Mouse (Mus musculus) embryonic facial prominence, embryonic 15.5 days (tissue): Measurements from ENCODE around the gene Itfg1. TPM values are rescaled to one million over a fixed set of nuclear protein-coding genes. Genes with fewer than 3 reads are reported as not detected.
A peak's percentile ranks its signal among the peaks of the same experiment; 100 is the strongest.
"Not testable (repeated sequence)": the region's sequence is repeated elsewhere in the genome, so short reads cannot be mapped to it uniquely, and the experiment has no call there.

Source experiments
- ATAC-seq: fragments of 200-750 bp; cut with Nextera tagmentation; 2 replicates; pipeline ENCODE4 v1.8.0; 2017; ENCODE audit warnings: low read depth, moderate TSS enrichment; ENCODE audit not compliant: insufficient number of reproducible peaks, low FRiP score, low TSS enrichment
- H3K27ac ChIP-seq: fragments of 300-500 bp; sonication (generic); replicated peaks from 2 replicates; pipeline ENCODE4 v1.5.1; 2015; ENCODE audit warnings: mild to moderate bottlenecking, inconsistent platforms
- H3K27me3 ChIP-seq: fragments of 300-500 bp; sonication (generic); 2 replicates; pipeline ENCODE4 v1.6.1; 2015; ENCODE audit warnings: inconsistent platforms
- H3K36me3 ChIP-seq: fragments of 300-500 bp; sonication (generic); 2 replicates; pipeline ENCODE4 v1.6.1; 2015; ENCODE audit warnings: mild to moderate bottlenecking, inconsistent platforms
- H3K4me1 ChIP-seq: fragments of 300-500 bp; sonication (generic); 2 replicates; pipeline ENCODE4 v1.6.1; 2015; ENCODE audit warnings: inconsistent platforms
- H3K4me2 ChIP-seq: fragments of 300-500 bp; sonication (generic); replicated peaks from 2 replicates; pipeline ENCODE4 v1.6.1; 2015; ENCODE audit warnings: mild to moderate bottlenecking, inconsistent platforms
- H3K4me3 ChIP-seq: fragments of 300-500 bp; sonication (generic); replicated peaks from 2 replicates; pipeline ENCODE4 v1.5.1; 2015; ENCODE audit warnings: mild to moderate bottlenecking, inconsistent platforms
- H3K9ac ChIP-seq: fragments of 300-500 bp; sonication (generic); 2 replicates; pipeline ENCODE4 v1.6.1; 2015; ENCODE audit warnings: inconsistent platforms
- H3K9me3 ChIP-seq: fragments of 300-500 bp; sonication (generic); replicated peaks from 2 replicates; pipeline ENCODE4 v1.6.1; 2016; ENCODE audit warnings: inconsistent platforms
- whole genome bisulfite sequencing: fragments of 180-500 bp; shearing (Covaris S2); methylation state at CpG from one replicate; pipeline ENCODE4 v1.1.7; 2015; 5-methylcytosine and 5-hydroxymethylcytosine counted together
- polyA plus RNA-seq: library from polyadenylated mRNA; unstranded; fragments of >200 nt; fragmentation: Nextera tagmentation; extraction: Ambion mirVana; gene quantifications from 2 replicates; pipeline ENCODE4 v1.2.1, GENCODE M21; 2015

Gene Itfg1
- polyA plus RNA-seq = 68.3 and 71.0 TPM in 2 replicates

DNA sequence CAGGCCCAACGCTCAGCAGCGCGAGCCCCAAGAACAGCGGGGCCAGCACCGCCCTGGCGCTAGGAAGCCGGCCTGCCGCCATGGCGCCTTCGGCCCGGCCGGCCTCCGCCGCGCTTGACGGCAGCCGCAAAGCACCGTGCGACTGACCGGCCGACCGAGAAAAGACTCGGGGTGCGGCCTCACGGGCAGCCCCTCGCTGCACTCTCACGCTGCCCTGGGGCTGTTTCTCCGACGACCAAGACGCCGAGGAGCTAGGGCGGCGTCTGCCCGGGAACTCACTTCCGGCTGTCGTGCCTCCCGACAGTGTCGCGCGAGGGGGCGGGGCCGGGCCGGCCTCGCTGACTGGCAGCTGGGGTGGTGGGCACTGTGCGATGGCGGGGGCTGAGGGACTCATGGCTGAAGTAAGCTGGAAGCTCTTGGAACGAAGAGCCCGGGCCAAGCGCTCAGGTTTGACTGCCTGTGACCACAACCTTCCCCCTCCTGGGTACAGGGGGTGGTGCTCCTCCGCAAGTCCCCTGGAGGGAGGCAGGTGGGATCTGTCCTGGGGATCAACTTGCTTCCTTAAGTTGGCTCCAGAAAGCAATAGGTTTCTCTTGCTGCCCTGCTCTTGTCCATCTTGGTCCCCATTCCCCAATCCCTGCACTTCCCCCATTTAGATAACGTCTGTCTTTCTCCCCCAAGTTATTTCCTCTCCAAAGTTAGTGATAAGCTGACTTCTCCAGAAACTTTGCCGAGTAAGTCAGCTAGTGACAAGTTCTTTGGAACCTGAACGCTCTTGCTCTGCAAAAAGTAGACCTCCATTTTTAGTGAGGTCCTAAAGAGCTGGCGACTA lies at the start of gene Itfg1, which contains the start of gene Phkb:
Gene Itfg1, minus strand, starts transcription at position 265 of the 832 bp plus-strand sequence.
Gene Phkb, plus strand, starts transcription at position 303 of the 832 bp plus-strand sequence.
- peak within 1 kb of the TSS; percentile 94 for H3K27ac ChIP-seq
- no peaks in the 10 kb centered on the region for H3K27me3 ChIP-seq
- peaks cover 12% of the 10 kb centered on the region for H3K4me1 ChIP-seq
- H3K4me3 ChIP-seq = peak within 1 kb of the TSS; percentile 77
- ATAC-seq = peak; percentile 96
- H3K36me3 ChIP-seq = peaks cover 6% of the 10 kb centered on the region; the same call in 1 of the 2 replicates
- no peaks in the 10 kb centered on the region for H3K9me3 ChIP-seq
- H3K9ac ChIP-seq = peak within 1 kb of the TSS; percentile 56
- H3K4me2 ChIP-seq = peak within 1 kb of the TSS; percentile 73
- WGBS = under 1% methylated on average over 54 of the region's 54 CpGs

DNA sequence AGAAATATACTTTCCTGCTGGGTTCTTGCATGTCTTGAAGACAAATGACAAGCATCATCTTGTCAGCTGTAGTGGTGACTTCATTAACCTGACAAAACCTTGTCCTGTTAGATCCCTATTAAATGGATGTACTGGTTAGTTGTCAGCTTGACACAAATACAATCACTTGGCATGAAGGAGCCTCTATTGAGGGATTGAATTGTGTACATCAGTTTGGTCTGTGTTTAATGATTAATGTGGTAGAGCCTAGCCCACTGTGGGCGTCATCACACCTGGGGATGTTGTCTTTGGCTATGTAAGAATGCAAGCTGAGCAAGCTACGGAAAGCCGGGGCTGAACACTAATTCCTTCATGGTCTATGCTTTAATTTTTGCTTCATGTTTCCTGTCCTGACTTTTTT lies 44.1 kb upstream of the Itfg1 start:
- no peak for ATAC-seq
- WGBS = 86% methylated on average over 3 of the region's 3 CpGs

GRCm38 (mm10) chr8:85879624-85880023 lies 38.9 kb upstream of the Itfg1 start:
- WGBS = 92% methylated on average over 7 of the region's 7 CpGs
- Histone ChIP-seq H3K27me3 (no peaks in the 10 kb centered on the region), H3K9ac (no peak overlapping the region)

More for the DNA sequence above, 44.1 kb upstream of the Itfg1 start:
- Histone ChIP-seq H3K27me3 (no peaks in the 10 kb centered on the region), H3K4me1 (no peaks in the 10 kb centered on the region), H3K4me3 (no peak overlapping the region), H3K9me3 (no peaks in the 10 kb centered on the region), H3K27ac (no peak overlapping the region), H3K36me3 (peaks cover 22% of the 10 kb centered on the region), H3K9ac (no peak overlapping the region), H3K4me2 (no peak overlapping the region)

GRCm38 (mm10) chr8:85877976-85878375 lies 37.3 kb upstream of the Itfg1 start:
- Histone ChIP-seq H3K4me3 (no peak overlapping the region), H3K36me3 (peaks cover 21% of the 10 kb centered on the region), H3K9me3 (no peaks in the 10 kb centered on the region), H3K27ac (no peak overlapping the region), H3K27me3 (no peaks in the 10 kb centered on the region), H3K4me1 (no peaks in the 10 kb centered on the region), H3K9ac (no peak overlapping the region), H3K4me2 (no peak overlapping the region)
- WGBS = 88% methylated on average over 8 of the region's 8 CpGs
- ATAC-seq = no peak

More at GRCm38 (mm10) chr8:85879624-85880023, 38.9 kb upstream of the Itfg1 start:
- Histone ChIP-seq H3K4me3 (no peak overlapping the region), H3K4me2 (no peak overlapping the region), H3K36me3 (peaks cover 21% of the 10 kb centered on the region), H3K4me1 (no peaks in the 10 kb centered on the region), H3K27ac (no peak overlapping the region), H3K9me3 (no peaks in the 10 kb centered on the region)
- no peak for ATAC-seq

- H3K4me3 ChIP-seq = no peak overlapping the region
- H3K9ac ChIP-seq = no peak overlapping the region
- no peaks in the 10 kb centered on the region for H3K9me3 ChIP-seq
- H3K4me2 ChIP-seq = no peak overlapping the region
- H3K27ac ChIP-seq = peak overlapping the region; percentile 83
- no peaks in the 10 kb centered on the region for H3K36me3 ChIP-seq
- peaks cover 9% of the 10 kb centered on the region for H3K4me1 ChIP-seq
- ATAC-seq = peak; percentile 80; the same call in 1 of the 2 replicates
- 30% methylated on average over 2 of the region's 2 CpGs for WGBS
- H3K27me3 ChIP-seq = no peaks in the 10 kb centered on the region
Measured at GRCm38 (mm10) chr8:85871660-85872059, 30.9 kb upstream of the Itfg1 start.

DNA sequence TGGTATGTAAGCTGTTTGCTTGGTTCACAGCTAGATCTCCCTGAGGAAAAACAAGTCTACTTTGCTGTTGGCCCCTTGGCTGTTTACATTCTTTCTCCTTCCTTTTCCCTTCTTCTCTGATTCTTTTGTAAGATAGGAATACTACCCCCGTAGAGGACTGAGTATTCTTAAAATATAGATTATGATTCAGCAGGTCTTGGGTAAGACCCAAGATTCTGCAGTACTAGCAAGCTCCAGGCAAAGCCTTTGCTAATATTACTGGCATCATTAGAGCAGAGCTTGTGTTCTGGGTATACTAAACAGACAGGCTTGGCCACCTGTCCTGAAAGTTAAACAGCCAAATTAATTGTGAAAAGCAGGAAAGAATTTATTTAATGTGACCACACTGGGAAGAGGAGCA lies 21.7 kb upstream of the Itfg1 start:
- WGBS = 63% methylated on average over 1 of the region's 1 CpGs
- Histone ChIP-seq H3K4me3 (no peak overlapping the region), H3K36me3 (no peaks in the 10 kb centered on the region), H3K9ac (no peak overlapping the region), H3K27ac (no peak overlapping the region), H3K27me3 (no peaks in the 10 kb centered on the region), H3K9me3 (no peaks in the 10 kb centered on the region), H3K4me2 (no peak overlapping the region), H3K4me1 (no peaks in the 10 kb centered on the region)
- no peak for ATAC-seq

DNA sequence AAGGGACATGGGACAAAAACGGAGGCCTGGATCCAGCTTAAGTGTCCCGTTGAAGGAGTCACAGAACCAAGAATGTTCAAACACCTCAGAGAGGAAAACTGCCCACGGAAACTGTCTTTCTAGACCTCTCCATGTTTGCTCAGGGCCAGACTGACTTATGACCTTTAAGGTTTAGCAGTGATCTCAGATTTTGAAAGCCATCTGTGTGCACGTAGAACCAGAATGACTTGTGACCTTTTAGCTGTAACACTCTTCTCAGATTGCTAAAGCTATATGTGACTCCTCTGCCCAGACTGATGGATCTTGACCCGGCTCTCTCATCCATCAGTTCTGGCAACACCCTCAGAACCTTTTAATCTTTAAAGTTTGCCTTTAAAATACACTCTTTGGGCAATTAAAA lies 19.9 kb upstream of the Itfg1 start:
- Histone ChIP-seq H3K27ac (no peak overlapping the region), H3K4me2 (no peak overlapping the region), H3K4me1 (no peaks in the 10 kb centered on the region), H3K36me3 (no peaks in the 10 kb centered on the region), H3K27me3 (no peaks in the 10 kb centered on the region), H3K4me3 (no peak overlapping the region), H3K9me3 (no peaks in the 10 kb centered on the region), H3K9ac (no peak overlapping the region)
- WGBS = 53% methylated on average over 5 of the region's 5 CpGs
- ATAC-seq = no peak

- not testable (repeated sequence) for H3K36me3 ChIP-seq, ATAC-seq, H3K4me1 ChIP-seq, H3K9ac ChIP-seq, H3K4me2 ChIP-seq, H3K27ac ChIP-seq, H3K27me3 ChIP-seq, H3K9me3 ChIP-seq, H3K4me3 ChIP-seq
- WGBS = 36% methylated on average over 11 of the region's 11 CpGs
Measured at GRCm38 (mm10) chr8:85857227-85857896, 16.6 kb upstream of the Itfg1 start.

GRCm38 (mm10) chr8:85854220-85855123 lies 13.8 kb upstream of the Itfg1 start:
- no peak overlapping the region for H3K9ac ChIP-seq
- 84% methylated on average over 19 of the region's 19 CpGs for WGBS
- H3K4me2 ChIP-seq = no peak overlapping the region
- H3K36me3 ChIP-seq = peaks cover 10% of the 10 kb centered on the region; the same call in 1 of the 2 replicates
- no peak for ATAC-seq
- H3K4me1 ChIP-seq = no peaks in the 10 kb centered on the region
- H3K9me3 ChIP-seq = no peaks in the 10 kb centered on the region
- no peak overlapping the region for H3K4me3 ChIP-seq
- no peak overlapping the region for H3K27ac ChIP-seq
- no peaks in the 10 kb centered on the region for H3K27me3 ChIP-seq

GRCm38 (mm10) chr8:85845887-85846286 lies 5.2 kb upstream of the Itfg1 start:
- Histone ChIP-seq H3K27ac (no peak overlapping the region), H3K9me3 (no peaks in the 10 kb centered on the region), H3K9ac (no peak overlapping the region), H3K4me3 (no peak overlapping the region), H3K27me3 (no peaks in the 10 kb centered on the region), H3K4me1 (peaks cover 3% of the 10 kb centered on the region; the same call in 1 of the 2 replicates), H3K4me2 (no peak overlapping the region), H3K36me3 (0 out of 2 replicates have a peak, but pooled peaks cover 5% of the 10 kb centered on the region)
- no peak for ATAC-seq

DNA sequence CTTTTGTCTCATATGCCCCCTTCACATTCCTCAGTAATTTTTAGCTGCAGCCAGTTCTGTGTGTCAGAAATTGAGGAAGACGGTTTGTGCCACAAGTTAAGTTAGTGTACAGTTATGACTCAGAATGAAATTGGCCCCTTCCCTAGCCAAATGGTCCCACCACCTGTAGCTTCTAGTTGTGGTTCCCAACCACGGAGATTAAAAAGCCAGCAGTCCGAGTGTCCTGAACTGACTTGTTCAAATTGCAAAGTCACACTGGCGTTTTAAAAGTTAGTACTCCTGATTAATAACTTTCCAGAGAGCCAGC lies 721 bp upstream of the Itfg1 start:
- Histone ChIP-seq H3K36me3 (peaks cover 5% of the 10 kb centered on the region; the same call in 1 of the 2 replicates), H3K27ac (peak overlapping the region; percentile 94), H3K9ac (peak overlapping the region; percentile 56; the same call in 1 of the 2 replicates), H3K4me1 (peaks cover 12% of the 10 kb centered on the region), H3K4me3 (peak overlapping the region; percentile 77), H3K9me3 (no peaks in the 10 kb centered on the region), H3K4me2 (peak overlapping the region; percentile 73), H3K27me3 (no peaks in the 10 kb centered on the region)
- WGBS = 4% methylated on average over 4 of the region's 4 CpGs
- no peak for ATAC-seq
